Mouse (Mus musculus) neural tube, embryonic 14.5 days (tissue): ENCODE data around the gene Rgs7bp. TPM values are rescaled to one million over a fixed set of nuclear protein-coding genes. Genes with fewer than 3 reads are reported as not detected.

Experiments used
- ATAC-seq: fragments of 200-750 bp; cut with Nextera tagmentation; 2 replicates; pipeline ENCODE4 v1.8.0; 2017; ENCODE audit warnings: low read depth, mild to moderate bottlenecking, moderate TSS enrichment, moderate library complexity
- H3K27ac ChIP-seq: fragments of 300-500 bp; sonication (generic); 2 replicates; pipeline ENCODE4 v1.5.1; 2014; ENCODE audit warnings: low read depth, mild to moderate bottlenecking, control low read depth, low read length, moderate library complexity, mixed read lengths
- H3K27me3 ChIP-seq: fragments of 300-500 bp; sonication (generic); 2 replicates; pipeline ENCODE4 v1.6.1; 2014; ENCODE audit warnings: low read length; ENCODE audit not compliant: control insufficient read depth, insufficient read depth
- H3K36me3 ChIP-seq: fragments of 300-500 bp; sonication (generic); 2 replicates; pipeline ENCODE4 v1.6.1; 2014; ENCODE audit warnings: low read length, mixed read lengths; ENCODE audit not compliant: control insufficient read depth, insufficient read depth
- H3K4me1 ChIP-seq: fragments of 300-500 bp; sonication (generic); 2 replicates; pipeline ENCODE4 v1.6.1; 2014; ENCODE audit warnings: low read length; ENCODE audit not compliant: control insufficient read depth, insufficient read depth
- H3K4me2 ChIP-seq: fragments of 300-500 bp; sonication (generic); 2 replicates; pipeline ENCODE4 v1.6.1; 2014; ENCODE audit warnings: mild to moderate bottlenecking, low read depth, low read length, control low read depth
- H3K4me3 ChIP-seq: fragments of 300-500 bp; sonication (generic); 2 replicates; pipeline ENCODE4 v1.5.1; 2014; ENCODE audit warnings: low read depth, low read length, control low read depth, mixed read lengths
- H3K9ac ChIP-seq: fragments of 300-500 bp; sonication (generic); replicated peaks from 2 replicates; pipeline ENCODE4 v1.6.1; 2014; ENCODE audit warnings: low read depth, mild to moderate bottlenecking, control low read depth, low read length, mixed read lengths
- H3K9me3 ChIP-seq: fragments of 300-500 bp; sonication (generic); 2 replicates; pipeline ENCODE4 v1.6.1; 2016; ENCODE audit warnings: low read length; ENCODE audit not compliant: control insufficient read depth
- WGBS: fragments of 180-500 bp; shearing (Covaris S2); extraction: QIAGEN DNeasy Blood & Tissue Kit; methylation state at CpG from one replicate; pipeline ENCODE4 v1.1.7; 2014; 5-methylcytosine and 5-hydroxymethylcytosine counted together
- polyA plus RNA-seq: library from polyadenylated mRNA; unstranded; fragments of >200 nt; fragmentation: Nextera tagmentation; extraction: Ambion mirVana; gene quantifications from 2 replicates; pipeline ENCODE4 v1.2.1, GENCODE M21; 2014

The Rgs7bp gene
- polyA plus RNA-seq, 1 experiment from 2014 or later: 10.6 TPM

- H3K4me3 ChIP-seq: peak overlapping the region; percentile 70
- H3K4me1 ChIP-seq: peaks cover 6% of the 10 kb centered on the region
- H3K27ac ChIP-seq: peak overlapping the region; percentile 89
- 0% methylated on average over 7 of the region's 8 CpGs for WGBS
- H3K9me3 ChIP-seq: no peaks in the 10 kb centered on the region
- H3K4me2 ChIP-seq: peak overlapping the region; percentile 60
- H3K27me3 ChIP-seq: no peaks in the 10 kb centered on the region
- ATAC-seq: peak; percentile 39
- no peaks in the 10 kb centered on the region for H3K36me3 ChIP-seq
- H3K9ac ChIP-seq: peak overlapping the region; percentile 78
These were observed 195 bp upstream of the Rgs7bp start for GRCm38 (mm10) chr13:105054941-105055309.

- Histone ChIP-seq H3K4me1 (peaks cover 6% of the 10 kb centered on the region), H3K27me3 (no peaks in the 10 kb centered on the region), H3K4me3 (peak overlapping the region; percentile 70), H3K9me3 (no peaks in the 10 kb centered on the region), H3K27ac (peak overlapping the region; percentile 89), H3K9ac (peak overlapping the region; percentile 78), H3K36me3 (no peaks in the 10 kb centered on the region), H3K4me2 (peak overlapping the region; percentile 60)
- 2% methylated on average over 12 of the region's 12 CpGs for WGBS
- peak; percentile 13 for ATAC-seq
These were observed 1.1 kb downstream of the Rgs7bp start for GRCm38 (mm10) chr13:105053618-105054017.

- Histone ChIP-seq H3K4me3 (no peak overlapping the region), H3K27me3 (no peaks in the 10 kb centered on the region), H3K36me3 (no peaks in the 10 kb centered on the region), H3K9me3 (no peaks in the 10 kb centered on the region), H3K27ac (no peak overlapping the region), H3K9ac (no peak overlapping the region), H3K4me1 (peaks cover 6% of the 10 kb centered on the region), H3K4me2 (peak overlapping the region; percentile 20; the same call in 1 of the 2 replicates)
- no peak for ATAC-seq
- WGBS: 46% methylated on average over 6 of the region's 6 CpGs
These were observed 3.3 kb downstream of the Rgs7bp start for GRCm38 (mm10) chr13:105051432-105051831.

GRCm38 (mm10) chr13:105048662-105049061, 6.1 kb downstream of the Rgs7bp start:
- Histone ChIP-seq H3K9ac (no peak overlapping the region), H3K36me3 (no peaks in the 10 kb centered on the region), H3K4me1 (peaks cover 6% of the 10 kb centered on the region), H3K27me3 (no peaks in the 10 kb centered on the region), H3K4me3 (no peak overlapping the region), H3K9me3 (no peaks in the 10 kb centered on the region), H3K4me2 (no peak overlapping the region), H3K27ac (no peak overlapping the region)
- ATAC-seq: no peak
- WGBS: 84% methylated on average over 8 of the region's 8 CpGs

GRCm38 (mm10) chr13:105047377-105047776, 7.4 kb downstream of the Rgs7bp start:
- no peaks in the 10 kb centered on the region for H3K36me3 ChIP-seq
- WGBS: 67% methylated on average over 9 of the region's 9 CpGs
- H3K4me3 ChIP-seq: no peak overlapping the region
- H3K9me3 ChIP-seq: no peaks in the 10 kb centered on the region
- no peak for ATAC-seq
- no peak overlapping the region for H3K4me2 ChIP-seq
- no peaks in the 10 kb centered on the region for H3K4me1 ChIP-seq
- H3K9ac ChIP-seq: no peak overlapping the region
- no peak overlapping the region for H3K27ac ChIP-seq
- no peaks in the 10 kb centered on the region for H3K27me3 ChIP-seq

- H3K4me3 ChIP-seq: no peak overlapping the region
- H3K9me3 ChIP-seq: no peaks in the 10 kb centered on the region
- no peaks in the 10 kb centered on the region for H3K36me3 ChIP-seq
- no peak overlapping the region for H3K9ac ChIP-seq
- WGBS: 59% methylated on average over 3 of the region's 3 CpGs
- H3K4me1 ChIP-seq: no peaks in the 10 kb centered on the region
- no peak for ATAC-seq
- H3K27me3 ChIP-seq: no peaks in the 10 kb centered on the region
- no peak overlapping the region for H3K27ac ChIP-seq
- H3K4me2 ChIP-seq: no peak overlapping the region
These were observed 10.8 kb downstream of the Rgs7bp start for GRCm38 (mm10) chr13:105043882-105044281.

- Histone ChIP-seq H3K27me3 (no peaks in the 10 kb centered on the region), H3K9me3 (no peaks in the 10 kb centered on the region), H3K9ac (no peak overlapping the region), H3K27ac (no peak overlapping the region), H3K36me3 (no peaks in the 10 kb centered on the region), H3K4me1 (no peaks in the 10 kb centered on the region), H3K4me3 (no peak overlapping the region), H3K4me2 (no peak overlapping the region)
- ATAC-seq: no peak
- 78% methylated on average over 5 of the region's 5 CpGs for WGBS
These were observed 16.4 kb downstream of the Rgs7bp start for GRCm38 (mm10) chr13:105038334-105038733.

GRCm38 (mm10) chr13:105037816-105038215, 16.9 kb downstream of the Rgs7bp start:
- ATAC-seq: no peak
- 85% methylated on average over 12 of the region's 12 CpGs for WGBS
- Histone ChIP-seq H3K4me1 (no peaks in the 10 kb centered on the region), H3K4me2 (no peak overlapping the region), H3K4me3 (no peak overlapping the region), H3K27me3 (no peaks in the 10 kb centered on the region), H3K9me3 (no peaks in the 10 kb centered on the region), H3K36me3 (no peaks in the 10 kb centered on the region), H3K27ac (no peak overlapping the region), H3K9ac (no peak overlapping the region)

- Histone ChIP-seq H3K9ac (no peak overlapping the region), H3K27me3 (no peaks in the 10 kb centered on the region)
- no peak for ATAC-seq
These were observed 22.8 kb downstream of the Rgs7bp start for GRCm38 (mm10) chr13:105031882-105032281.

GRCm38 (mm10) chr13:105028276-105028675, 26.5 kb downstream of the Rgs7bp start:
- no peak overlapping the region for H3K4me3 ChIP-seq
- H3K27ac ChIP-seq: no peak overlapping the region
- H3K4me1 ChIP-seq: no peaks in the 10 kb centered on the region
- H3K27me3 ChIP-seq: no peaks in the 10 kb centered on the region
- H3K9ac ChIP-seq: no peak overlapping the region
- no peak for ATAC-seq
- 82% methylated on average over 3 of the region's 3 CpGs for WGBS
- H3K36me3 ChIP-seq: no peaks in the 10 kb centered on the region
- no peaks in the 10 kb centered on the region for H3K9me3 ChIP-seq
- H3K4me2 ChIP-seq: no peak overlapping the region

More at GRCm38 (mm10) chr13:105031882-105032281, 22.8 kb downstream of the Rgs7bp start:
- Histone ChIP-seq H3K9me3 (no peaks in the 10 kb centered on the region), H3K27ac (no peak overlapping the region), H3K36me3 (no peaks in the 10 kb centered on the region), H3K4me1 (no peaks in the 10 kb centered on the region), H3K4me2 (no peak overlapping the region), H3K4me3 (no peak overlapping the region)
